Mouse (Mus musculus) stomach, postnatal 0 days (tissue): ENCODE results near the gene Ninj2.

Experiments
- CTCF ChIP-seq: IDR thresholded peaks from 2 replicates; pipeline ENCODE4 v1.5.1; 2016; ENCODE audit warnings: antibody characterized with exemption, low read depth, mild to moderate bottlenecking, moderate library complexity
- EP300 ChIP-seq: optimal IDR thresholded peaks from 2 replicates; pipeline ENCODE3; 2016; ENCODE audit warnings: antibody characterized with exemption

DNA sequence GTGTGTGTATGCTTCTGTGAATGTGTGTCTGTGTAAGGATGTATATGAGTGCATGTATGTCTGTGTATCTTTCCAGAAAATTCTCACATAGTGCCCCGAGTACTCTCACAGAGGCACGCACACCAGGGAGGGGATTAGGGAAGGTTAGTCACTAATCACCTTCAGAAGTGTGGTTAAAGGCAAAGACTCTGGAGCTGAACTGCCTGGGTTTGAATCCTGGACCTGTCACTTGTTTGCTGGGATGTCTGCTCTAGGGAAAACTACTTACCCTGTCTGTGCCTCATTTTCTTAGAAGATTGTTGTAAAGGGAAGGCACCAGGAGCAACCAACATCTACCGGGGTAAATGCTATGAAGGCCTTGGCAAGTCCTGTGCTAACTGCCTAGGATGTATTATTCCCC, 22.3 kb downstream of the Ninj2 start:
- no peak for TF ChIP-seq EP300
- TF ChIP-seq CTCF = no peak
